Mouse (Mus musculus) kidney, adult 2 months (tissue): Measurements from ENCODE around the gene Stx5a. TPM values are rescaled to one million over a fixed set of nuclear protein-coding genes. Genes with fewer than 3 reads are reported as not detected.

Experiments
- DNase-seq: peaks from one replicate; pipeline ENCODE4 v3.0.0; 2021
- H3K27ac ChIP-seq: fragments of 200-500 bp; 2 replicates; pipeline ENCODE4 v1.5.1; 2012; ENCODE audit warnings: low read depth, low read length, control low read depth, inconsistent platforms; ENCODE audit not compliant: insufficient read depth
- H3K27me3 ChIP-seq: fragments of 200-500 bp; replicated peaks from 2 replicates; pipeline ENCODE4 v1.6.1; 2012; ENCODE audit warnings: mild to moderate bottlenecking, moderate library complexity, low read length, inconsistent platforms; ENCODE audit not compliant: control insufficient read depth, insufficient read depth
- H3K36me3 ChIP-seq: fragments of 200-500 bp; 2 replicates; pipeline ENCODE4 v1.6.1; 2012; ENCODE audit warnings: mild to moderate bottlenecking, moderate library complexity, low read length, inconsistent platforms; ENCODE audit not compliant: control insufficient read depth, insufficient read depth
- H3K4me1 ChIP-seq: fragments of 200-500 bp; 2 replicates; pipeline ENCODE4 v1.6.1; 2011; ENCODE audit warnings: low read length; ENCODE audit not compliant: control insufficient read depth, insufficient read depth
- H3K4me3 ChIP-seq: fragments of 200-500 bp; 2 replicates; pipeline ENCODE4 v1.5.1; 2011; ENCODE audit warnings: mild to moderate bottlenecking, low read depth, low read length, control low read depth; ENCODE audit not compliant: insufficient read depth
- CTCF ChIP-seq: fragments of 200-500 bp; conservative IDR thresholded peaks from 2 replicates; pipeline ENCODE4 v1.5.1; 2011; ENCODE audit warnings: low read depth, mild to moderate bottlenecking, control low read depth, low read length, moderate library complexity, mixed read lengths; ENCODE audit not compliant: insufficient read depth, insufficient read length
- POLR2A ChIP-seq: fragments of 200-500 bp; IDR thresholded peaks from one replicate; pipeline ENCODE4 v1.6.1; 2011; ENCODE audit warnings: low read depth, low read length, control low read depth
- WGBS: fragments of 180-500 bp; shearing (Covaris S2); methylation state at CpG from one replicate; pipeline ENCODE4 v1.1.7; 2018; 5-methylcytosine and 5-hydroxymethylcytosine counted together
- polyA plus RNA-seq: library from polyadenylated mRNA; depleted of rRNA; stranded (reverse); fragments of >200 nt; gene quantifications from 2 replicates; pipeline ENCODE4 v1.2.3, GENCODE M21; 2012

Gene Stx5a
- polyA plus RNA-seq, 1 experiment: 51.4 TPM

GRCm38 (mm10) chr19:8747368-8747767 lies 6.2 kb downstream of the Stx5a start:
- H3K27ac ChIP-seq: no peak overlapping the region
- no peaks in the 10 kb centered on the region for H3K27me3 ChIP-seq
- WGBS: 72% methylated on average over 2 of the region's 2 CpGs
- H3K4me3 ChIP-seq: no peak overlapping the region
- peaks cover 7% of the 10 kb centered on the region; the same call in 1 of the 2 replicates for H3K4me1 ChIP-seq
- TF ChIP-seq POLR2A (no peak), CTCF (0 out of 2 replicates have a peak, but pooled peaks have one; percentile 15)
- peaks cover 11% of the 10 kb centered on the region for H3K36me3 ChIP-seq
- DNase-seq: no peak

DNA sequence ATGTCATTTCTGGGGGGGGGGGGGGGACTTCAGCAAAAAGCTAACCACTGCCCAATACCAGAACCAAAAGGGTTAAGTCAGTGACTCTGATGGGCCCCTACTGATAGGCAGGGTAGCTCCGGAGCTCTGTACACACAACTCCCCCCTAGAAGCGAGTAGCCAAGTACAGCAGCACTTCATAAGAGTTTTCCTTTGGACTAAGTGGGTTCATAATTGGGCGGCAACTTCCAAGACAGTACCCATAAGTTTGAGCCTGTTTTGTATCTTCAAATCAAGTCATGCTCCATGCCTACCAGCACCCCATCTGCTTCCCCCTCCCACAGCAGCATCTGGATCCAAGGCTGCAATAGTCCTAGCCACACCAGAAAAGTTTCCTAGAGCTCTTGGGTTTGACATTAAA lies 14.4 kb downstream of the Stx5a start:
- no peak for TF ChIP-seq CTCF
- no peak for TF ChIP-seq POLR2A
- Histone ChIP-seq H3K4me3 (no peak overlapping the region), H3K36me3 (peaks cover 7% of the 10 kb centered on the region), H3K4me1 (peaks cover 2% of the 10 kb centered on the region; the same call in 1 of the 2 replicates), H3K27me3 (no peaks in the 10 kb centered on the region), H3K27ac (no peak overlapping the region)
- DNase-seq: no peak
- 71% methylated on average over 3 of the region's 3 CpGs for WGBS

DNA sequence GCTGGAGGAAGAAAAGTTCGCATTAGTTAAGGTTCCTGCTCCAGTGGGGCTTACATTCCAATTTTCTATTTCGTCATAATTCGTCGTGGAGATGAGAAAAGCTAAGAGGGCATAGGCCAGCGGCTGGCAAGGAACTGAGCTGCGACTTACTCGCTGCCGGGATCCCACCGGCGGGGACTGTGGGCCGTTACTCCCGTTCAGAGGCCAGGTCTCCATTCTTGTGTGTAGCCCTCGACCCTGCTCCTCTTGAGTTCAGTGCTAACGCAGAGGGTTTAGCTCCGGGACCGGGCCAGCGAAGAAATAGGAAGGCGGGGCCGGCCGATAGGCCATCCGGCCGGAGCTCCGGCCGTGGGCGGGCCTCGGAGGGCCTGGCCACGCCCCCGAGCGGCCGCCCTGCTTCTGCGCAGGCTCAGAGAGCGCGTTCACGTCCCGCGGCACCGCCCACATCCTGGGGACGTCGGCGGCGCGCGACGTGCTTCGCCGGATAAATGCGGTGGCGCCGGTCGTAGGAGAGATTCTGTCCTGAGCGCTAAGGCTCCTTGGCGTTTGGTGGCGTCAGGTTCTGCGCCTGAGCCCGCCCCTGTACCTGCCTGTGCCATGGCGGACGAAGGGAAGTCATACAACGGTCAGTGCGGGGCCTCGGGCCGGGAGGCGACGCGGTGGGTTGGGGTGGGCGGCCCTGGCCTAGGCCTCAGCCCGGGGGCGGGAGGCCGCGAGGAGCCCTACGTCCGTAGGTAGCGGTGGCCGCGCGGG lies 15.6 kb downstream of the Stx5a start, which contains the start of gene Nxf1:
Gene Nxf1, plus strand, starts transcription at position 439 of the 753 bp plus-strand sequence.
- Histone ChIP-seq H3K4me3 (peak within 1 kb of the TSS; percentile 90), H3K27ac (peak within 1 kb of the TSS; percentile 79), H3K27me3 (no peaks in the 10 kb centered on the region), H3K4me1 (peaks cover 2% of the 10 kb centered on the region; the same call in 1 of the 2 replicates), H3K36me3 (peaks cover 2% of the 10 kb centered on the region; the same call in 1 of the 2 replicates)
- WGBS: under 1% methylated on average over 75 of the region's 75 CpGs
- TF ChIP-seq CTCF (no peak), POLR2A (peak; percentile 91)
- peak; percentile 96 for DNase-seq

DNA sequence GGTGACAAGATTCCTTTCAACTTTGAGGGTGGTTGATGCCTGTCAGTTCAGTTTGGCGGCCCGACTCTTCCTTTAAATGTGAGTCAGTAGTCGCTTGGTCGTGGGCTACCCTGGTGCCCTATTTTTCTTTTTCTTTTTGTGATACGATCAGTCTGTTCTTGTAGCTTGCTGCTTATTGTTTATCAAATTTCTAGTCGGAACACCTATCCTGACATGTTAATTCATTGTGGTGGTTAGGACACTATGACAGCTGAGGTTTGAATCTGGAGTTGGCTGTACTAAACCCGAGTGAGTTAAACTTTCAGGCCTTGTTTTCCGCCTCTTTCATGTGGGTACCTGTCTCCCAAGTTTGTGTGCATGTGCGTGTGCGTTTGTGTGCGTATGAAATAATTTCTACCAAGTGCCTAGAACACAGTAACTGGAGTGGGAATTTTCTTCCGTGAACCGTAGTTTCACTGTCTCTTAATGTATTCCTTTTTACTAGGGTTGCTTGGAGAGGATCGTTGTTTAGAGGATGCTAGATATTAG lies 16.3 kb downstream of the Stx5a start:
- WGBS: under 1% methylated on average over 14 of the region's 14 CpGs
- TF ChIP-seq POLR2A: no peak
- TF ChIP-seq CTCF: no peak
- Histone ChIP-seq H3K36me3 (peaks cover under 1% of the 10 kb centered on the region; the same call in 1 of the 2 replicates), H3K4me3 (peak overlapping the region; percentile 90), H3K27ac (peak overlapping the region; percentile 58; the same call in 1 of the 2 replicates), H3K27me3 (no peaks in the 10 kb centered on the region), H3K4me1 (peaks cover 2% of the 10 kb centered on the region; the same call in 1 of the 2 replicates)
- no peak for DNase-seq

DNA sequence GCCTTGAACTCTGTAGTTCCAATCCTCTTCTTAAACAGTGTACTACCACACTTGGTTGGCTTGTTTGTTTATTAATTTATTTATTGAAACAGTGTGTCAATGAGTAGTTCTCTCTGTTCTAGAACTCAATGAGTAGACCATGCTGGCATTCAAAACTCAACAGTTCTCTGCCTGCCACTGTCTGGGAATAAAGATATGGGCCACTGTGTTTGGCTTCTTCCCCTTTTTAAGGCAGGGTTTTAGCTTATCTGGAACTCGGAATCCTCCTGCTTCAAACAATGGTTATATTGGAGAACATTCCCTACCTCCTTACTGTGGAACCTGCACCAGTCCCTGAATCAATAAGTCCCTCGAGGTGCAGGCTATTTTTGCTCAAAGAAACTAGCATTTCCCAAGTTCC lies 17.7 kb downstream of the Stx5a start:
- Histone ChIP-seq H3K27me3 (no peaks in the 10 kb centered on the region), H3K27ac (no peak overlapping the region), H3K4me3 (no peak overlapping the region), H3K4me1 (peaks cover 2% of the 10 kb centered on the region; the same call in 1 of the 2 replicates), H3K36me3 (peaks cover 4% of the 10 kb centered on the region; the same call in 1 of the 2 replicates)
- 80% methylated on average over 2 of the region's 2 CpGs for WGBS
- no peak for DNase-seq
- TF ChIP-seq POLR2A (no peak), CTCF (no peak)

GRCm38 (mm10) chr19:8760757-8761156 lies 19.5 kb downstream of the Stx5a start:
- DNase-seq: no peak
- Histone ChIP-seq H3K4me3 (no peak overlapping the region), H3K27me3 (no peaks in the 10 kb centered on the region), H3K36me3 (peaks cover 6% of the 10 kb centered on the region; the same call in 1 of the 2 replicates), H3K4me1 (peaks cover 2% of the 10 kb centered on the region; the same call in 1 of the 2 replicates), H3K27ac (no peak overlapping the region)
- WGBS: 96% methylated on average over 2 of the region's 2 CpGs
- TF ChIP-seq CTCF (no peak), POLR2A (no peak)

DNA sequence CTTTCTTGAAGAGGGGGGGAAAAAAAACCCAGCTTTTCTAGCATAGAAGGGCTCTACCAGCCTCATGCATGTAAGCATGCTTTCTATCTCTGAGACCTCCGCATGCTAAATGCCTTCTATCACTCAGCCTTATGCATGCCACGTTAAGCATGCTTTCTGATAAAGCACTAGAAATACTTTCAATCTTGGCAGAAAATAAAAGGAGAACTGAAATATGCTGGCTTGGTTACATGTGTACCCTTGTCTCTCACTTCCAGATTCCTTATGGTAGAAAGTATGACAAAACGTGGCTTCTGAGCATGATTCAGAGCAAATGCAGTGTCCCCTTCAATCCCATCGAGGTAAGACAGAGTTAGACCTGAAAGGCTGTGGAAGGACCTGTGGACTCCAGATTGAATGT lies 22.1 kb downstream of the Stx5a start:
- peaks cover 8% of the 10 kb centered on the region for H3K36me3 ChIP-seq
- TF ChIP-seq CTCF: no peak
- no peak for TF ChIP-seq POLR2A
- no peak overlapping the region for H3K27ac ChIP-seq
- no peaks in the 10 kb centered on the region for H3K27me3 ChIP-seq
- no peak for DNase-seq
- no peak overlapping the region for H3K4me3 ChIP-seq
- no peaks in the 10 kb centered on the region for H3K4me1 ChIP-seq
- 86% methylated on average over 4 of the region's 4 CpGs for WGBS
